Comparison of ENCODE assay signal across 19 mouse cellular contexts in genomic region chr11:95838598-95838997, GRCm38 (mm10). TPM values are rescaled to one million over a fixed set of nuclear protein-coding genes. Genes with fewer than 3 reads are reported as not detected.
DNase-seq lines count a peak whose midpoint lies in the region; ATAC-seq and TF ChIP-seq lines count a peak whose summit lies in the region.
"Had no signal": no experiment of that assay in that cellular context is flagged by ENCODE, and none has a peak within 500 bp of the region (broad histone marks: within the 10 kb centered on the region; RNA-seq: fewer than 3 reads in every experiment).

No protein-coding gene starts in this region.

- no peaks in the 10 kb centered on the region for H3K79me2 ChIP-seq in liver, adult 2 months (ENCODE audit: control insufficient read depth, insufficient read depth, low read length)

- no peak overlapping the region for H3K9ac ChIP-seq in heart, embryonic 12.5 days
- H3K9ac ChIP-seq in liver, adult 2 months (ENCODE audit: low read depth, low read length) = no peak overlapping the region; the same call in 1 of the 2 replicates
- no peak overlapping the region for H3K9ac ChIP-seq in hindbrain, embryonic 12.5 days
- H3K9ac ChIP-seq: embryonic facial prominence, embryonic 13.5 days; hindbrain, embryonic 15.5 days; limb, embryonic 13.5 days; midbrain, embryonic 15.5 days had no signal

- H3K27me3 ChIP-seq in heart, embryonic 12.5 days (replicated peaks) = peaks cover 11% of the 10 kb centered on the region; the same call in 1 of the 2 replicates
- no peaks in the 10 kb centered on the region for H3K27me3 ChIP-seq in liver, adult 2 months (ENCODE audit: control insufficient read depth, insufficient read depth, low read length)
- H3K27me3 ChIP-seq in small intestine, adult 2 months (ENCODE audit: control insufficient read depth, insufficient read depth, low read length) = no peaks in the 10 kb centered on the region
- H3K27me3 ChIP-seq in hindbrain, embryonic 12.5 days = peaks cover 64% of the 10 kb centered on the region

- H3K27ac ChIP-seq in heart, embryonic 12.5 days (ENCODE audit: poor library complexity, severe bottlenecking) = no peak overlapping the region
- H3K27ac ChIP-seq in liver, adult 2 months (replicated peaks; ENCODE audit: insufficient read depth, low read depth, low read length) = peak overlapping the region; percentile 38
- peak overlapping the region; percentile 27 for H3K27ac ChIP-seq in small intestine, adult 2 months (ENCODE audit: insufficient read depth, low read depth, low read length)
- no peak overlapping the region for H3K27ac ChIP-seq in hindbrain, embryonic 12.5 days
- H3K27ac ChIP-seq: embryonic facial prominence, embryonic 13.5 days; hindbrain, embryonic 15.5 days; left cerebral cortex, adult 2 months; limb, embryonic 13.5 days; midbrain, embryonic 15.5 days had no signal

- no peak for TF ChIP-seq CTCF in liver, adult 2 months (IDR thresholded peaks at IDR 0.05; ENCODE audit: low read depth, low read length)
- TF ChIP-seq CTCF in small intestine, adult 2 months (IDR thresholded peaks at IDR 0.05; ENCODE audit: extremely low read depth, insufficient read length, insufficient replicate concordance, low read depth, low read length) = no peak

- H3K4me3 ChIP-seq in heart, embryonic 12.5 days = peak overlapping the region; percentile 27; the same call in 1 of the 2 replicates
- H3K4me3 ChIP-seq in liver, adult 2 months (ENCODE audit: insufficient read depth, low read depth, low read length) = no peak overlapping the region
- peak overlapping the region; percentile 23 for H3K4me3 ChIP-seq in small intestine, adult 2 months (ENCODE audit: low read depth, low read length)
- no peak overlapping the region for H3K4me3 ChIP-seq in hindbrain, embryonic 12.5 days
- H3K4me3 ChIP-seq: embryonic facial prominence, embryonic 13.5 days; hindbrain, embryonic 15.5 days; left cerebral cortex, adult 2 months; limb, embryonic 13.5 days; midbrain, embryonic 15.5 days had no signal

- H3K9me3 ChIP-seq in heart, embryonic 12.5 days (replicated peaks) = no peaks in the 10 kb centered on the region
- no peaks in the 10 kb centered on the region for H3K9me3 ChIP-seq in hindbrain, embryonic 12.5 days (replicated peaks)
- H3K9me3 ChIP-seq: embryonic facial prominence, embryonic 13.5 days; hindbrain, embryonic 15.5 days; limb, embryonic 13.5 days; midbrain, embryonic 15.5 days had no signal

- DNase-seq in heart, adult 18-20 months = no peak
- DNase-seq in liver, adult 2 months (ENCODE audit: extremely low read depth, low read depth, low spot score) = no peak
- DNase-seq in liver = no peak
- DNase-seq in thymus, postnatal 4 days = peak; percentile 27
- no peak for DNase-seq in thymus, postnatal 10 days (ENCODE audit: low spot score in 2 of 2)
- DNase-seq: adrenal gland, adult 2 months; cerebellum, adult 2 months; gastrocnemius, postnatal 25 days; kidney, adult 18-20 months; thymus, adult 18-20 months had no signal

- ATAC-seq in heart, embryonic 12.5 days (ENCODE audit: insufficient number of reproducible peaks, low FRiP score) = no peak
- no peak for ATAC-seq in hindbrain, embryonic 12.5 days (ENCODE audit: low FRiP score)
- ATAC-seq: midbrain, embryonic 15.5 days had no signal

- peaks cover 68% of the 10 kb centered on the region for H3K4me1 ChIP-seq in heart, embryonic 12.5 days (replicated peaks)
- H3K4me1 ChIP-seq in liver, adult 2 months (ENCODE audit: control insufficient read depth, insufficient read depth, low read length) = peaks cover 4% of the 10 kb centered on the region; the same call in 1 of the 2 replicates
- peaks cover 35% of the 10 kb centered on the region for H3K4me1 ChIP-seq in small intestine, adult 2 months (ENCODE audit: control insufficient read depth, insufficient read depth, insufficient read length, low read length)
- peaks cover 26% of the 10 kb centered on the region for H3K4me1 ChIP-seq in hindbrain, embryonic 12.5 days

- no peaks in the 10 kb centered on the region for H3K36me3 ChIP-seq in heart, embryonic 12.5 days
- H3K36me3 ChIP-seq in liver, adult 2 months (ENCODE audit: control insufficient read depth, insufficient read depth, low read length) = no peaks in the 10 kb centered on the region
- H3K36me3 ChIP-seq in small intestine, adult 2 months (ENCODE audit: control insufficient read depth, insufficient read depth, low read length) = no peaks in the 10 kb centered on the region
- no peaks in the 10 kb centered on the region for H3K36me3 ChIP-seq in hindbrain, embryonic 12.5 days
- H3K36me3 ChIP-seq: embryonic facial prominence, embryonic 13.5 days; hindbrain, embryonic 15.5 days; limb, embryonic 13.5 days; midbrain, embryonic 15.5 days had no signal

- peak overlapping the region; percentile 62 for H3K4me2 ChIP-seq in heart, embryonic 12.5 days
- H3K4me2 ChIP-seq in hindbrain, embryonic 12.5 days (replicated peaks) = no peak overlapping the region
- H3K4me2 ChIP-seq: embryonic facial prominence, embryonic 13.5 days; hindbrain, embryonic 15.5 days; limb, embryonic 13.5 days; midbrain, embryonic 15.5 days had no signal

- TF ChIP-seq POLR2A in liver, adult 2 months (IDR thresholded peaks at IDR 0.05; ENCODE audit: extremely low read depth, insufficient read depth, low read length) = no peak
- no peak for TF ChIP-seq POLR2A in small intestine, adult 2 months (IDR thresholded peaks at IDR 0.05; ENCODE audit: low read depth, low read length)

- WGBS in heart, embryonic 12.5 days = 63% methylated on average over 4 of the region's 4 CpGs
- 71% methylated on average over 4 of the region's 4 CpGs for WGBS in liver, adult 2 months
- WGBS in small intestine, adult 2 months = 75% methylated on average over 4 of the region's 4 CpGs
- WGBS in hindbrain, embryonic 12.5 days = 84% methylated on average over 4 of the region's 4 CpGs

RNA-seq across cellular contexts. Expression of gene Gngt2, which starts 1.6 kb away (rescaled TPM):
- 39.1 and 39.2 TPM in 2 replicates for polyA plus RNA-seq in heart, embryonic 12.5 days (2016; fragmentation: Nextera tagmentation; extraction: Ambion mirVana)
- 10 to 100 TPM; 19.2 to 22.1 TPM for total RNA-seq in heart, adult 18-20 months (2021)
- 11.5 and 13.7 TPM in 2 replicates for total RNA-seq in liver, adult 2 months (2014; rRNA removed)
- 3.9 and 5.1 TPM in 2 replicates for polyA plus RNA-seq in liver, adult 2 months (2012; rRNA removed)
- 2.1 and 4.7 TPM in 2 replicates for polyA plus RNA-seq in small intestine, adult 2 months (2012; rRNA removed)
- 5.5 and 7.9 TPM in 2 replicates for polyA plus RNA-seq in hindbrain, embryonic 12.5 days (2016; fragmentation: Nextera tagmentation; extraction: Ambion mirVana)

RNA-seq across cellular contexts. Expression of gene Abi3, which starts 3.7 kb away (rescaled TPM):
- 22.3 and 26.0 TPM in 2 replicates for polyA plus RNA-seq in heart, embryonic 12.5 days (2016; fragmentation: Nextera tagmentation; extraction: Ambion mirVana)
- 1 to 10 TPM; 9.2 to 9.9 TPM for total RNA-seq in heart, adult 18-20 months (2021)
- total RNA-seq in liver, adult 2 months (2014; rRNA removed) = 1.1 and 3.2 TPM in 2 replicates
- 7.6 and 11.7 TPM in 2 replicates for polyA plus RNA-seq in liver, adult 2 months (2012; rRNA removed)
- polyA plus RNA-seq in small intestine, adult 2 months (2012; rRNA removed) = 34.0 and 73.5 TPM in 2 replicates
- 3.7 and 4.7 TPM in 2 replicates for polyA plus RNA-seq in hindbrain, embryonic 12.5 days (2016; fragmentation: Nextera tagmentation; extraction: Ambion mirVana)

RNA-seq across cellular contexts. Expression of gene Phospho1, which starts 14.3 kb away (rescaled TPM):
- 0.65 and 0.66 TPM in 2 replicates for polyA plus RNA-seq in heart, embryonic 12.5 days (2016; fragmentation: Nextera tagmentation; extraction: Ambion mirVana)
- 100 to 1,000 TPM; 165 to 174 TPM for total RNA-seq in heart, adult 18-20 months (2021)
- total RNA-seq in liver, adult 2 months (2014; rRNA removed) = 1.6 TPM in 2 replicates
- 31.8 and 32.8 TPM in 2 replicates for polyA plus RNA-seq in liver, adult 2 months (2012; rRNA removed)
- 236 and 278 TPM in 2 replicates for polyA plus RNA-seq in small intestine, adult 2 months (2012; rRNA removed)
- polyA plus RNA-seq in hindbrain, embryonic 12.5 days (2016; fragmentation: Nextera tagmentation; extraction: Ambion mirVana) = 0.43 TPM in 1 of 2 replicates, not detected in the other
- polyA plus RNA-seq: midbrain, embryonic 15.5 days; neural tube, embryonic 11.5 days had no signal

Comparison
In these comparisons a context has a peak if more than half of its experiments do, and no peak if none do; other contexts are left out.
1. H3K27ac ChIP-seq: peak in liver, adult 2 months (single experiment) and small intestine, adult 2 months (single experiment); none in heart, embryonic 12.5 days (single experiment) and hindbrain, embryonic 12.5 days (single experiment).
2. H3K4me3 ChIP-seq: peak in heart, embryonic 12.5 days (single experiment) and small intestine, adult 2 months (single experiment); none in liver, adult 2 months (single experiment) and hindbrain, embryonic 12.5 days (single experiment).
3. RNA of gene Phospho1, which starts 14.3 kb away (polyA plus RNA-seq): 236 to 278 TPM in small intestine, adult 2 months and 31.8 to 32.8 TPM in liver, adult 2 months; 0.65 to 0.66 TPM in heart, embryonic 12.5 days and 0.43 TPM in hindbrain, embryonic 12.5 days; every median in the first group is over 10 times any median in the second.